Mouse (Mus musculus) heart, adult 8-10 months (tissue): Measurements from ENCODE around the gene Hist1h2ae. TPM values are rescaled to one million over a fixed set of nuclear protein-coding genes. Genes with fewer than 3 reads are reported as not detected.

ENCODE experiments used
- DNase-seq: peaks from one replicate; pipeline ENCODE4 v3.0.0; 2022; ENCODE audit warnings: low spot score
- microRNA-seq: library from miRNA; unstranded; fragments of <30 nt; microRNA quantifications from one replicate; pipeline ENCODE4 v1.2.0, GENCODE M21; 2022
- total RNA-seq, 4 experiments: library from RNA; stranded (reverse); gene quantifications; 2 replicates each; pipeline ENCODE4 v1.2.4; 2022

Gene Hist1h2ae
- total RNA-seq, 4 experiments from 2014 or later, result 1.4 to 4.9 (median 1.6) TPM; not detected in 1

DNA sequence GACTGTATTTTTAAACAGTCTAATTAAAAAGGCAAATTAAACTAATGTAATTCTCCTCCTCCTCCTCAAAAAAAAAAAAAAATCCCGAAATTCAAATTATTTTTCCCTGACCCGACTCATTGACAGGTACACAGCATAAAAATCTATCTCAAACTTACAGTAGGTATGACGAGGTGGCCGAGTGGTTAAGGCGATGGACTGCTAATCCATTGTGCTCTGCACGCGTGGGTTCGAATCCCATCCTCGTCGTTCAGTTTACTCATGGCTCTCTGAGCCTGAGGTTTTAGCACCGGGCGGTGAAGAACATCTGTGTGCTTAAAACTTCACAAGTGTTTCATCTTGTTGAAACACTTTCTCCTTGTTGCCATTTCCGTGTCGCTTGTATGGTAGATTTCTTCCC, 49.3 kb downstream of the Hist1h2ae start:
- peak; percentile 84 for DNase-seq

Small RNA genes lying within 50 kb of the gene (microRNA-seq; reads per million reads assigned to microRNA genes)
- gene Gm44297, result not detected
- not detected for gene Gm44359
- not detected for gene Gm44394

Other genes with a start within 250 kb of the Hist1h2ae start
- gene Zfp322a, start 202.0 kb downstream of the Hist1h2ae start, total RNA-seq, result 10 to 100 TPM; 12.3 to 15.4 (median 14.7) TPM
- gene Abt1, start 147.4 kb downstream of the Hist1h2ae start, total RNA-seq, result 1 to 10 TPM; 4.1 to 4.8 (median 4.7) TPM
- not detected for gene Btn1a1, start 105.3 kb downstream of the Hist1h2ae start, total RNA-seq
- gene Btn2a2, start 82.4 kb downstream of the Hist1h2ae start, total RNA-seq, result not detected
- gene Hist1h4h, start 40.2 kb downstream of the Hist1h2ae start, total RNA-seq, result 100 to 1,000 TPM; 231 to 254 (median 246) TPM
- 10 to 100 TPM in 1 of 4 experiments, 1 to 10 TPM in 3; 2.4 to 17.9 (median 5.5) TPM for gene Hist1h2af, start 37.3 kb downstream of the Hist1h2ae start, total RNA-seq
- gene Hist1h3g, start 35.8 kb downstream of the Hist1h2ae start, total RNA-seq, result 1 to 10 TPM; 3.4 to 5.0 (median 3.8) TPM
- gene Hist1h2bh, start 27.8 kb downstream of the Hist1h2ae start, total RNA-seq, result 1 to 10 TPM in 2 of 4 experiments, under 1 TPM in 2; 0.91 to 1.3 (median 1.1) TPM
- 1 to 10 TPM; 4.6 to 6.3 (median 5.7) TPM for gene Hist1h3f, start 27.2 kb downstream of the Hist1h2ae start, total RNA-seq
- 10 to 100 TPM; 18.8 to 31.0 (median 26.5) TPM for gene Hist1h4f, start 19.6 kb downstream of the Hist1h2ae start, total RNA-seq
- gene Hist1h1d, start 18.0 kb downstream of the Hist1h2ae start, total RNA-seq, result 1 to 10 TPM; 1.2 to 1.5 (median 1.4) TPM
- gene Hist1h3e, start 8.9 kb downstream of the Hist1h2ae start, total RNA-seq, result 10 to 100 TPM; 13.1 to 17.7 (median 13.5) TPM
- gene Hist1h2bg, start 176 bp upstream of the Hist1h2ae start, total RNA-seq, result 10 to 100 TPM; 18.1 to 34.4 (median 24.0) TPM
- 10 to 100 TPM in 2 of 4 experiments, 1 to 10 TPM in 2; 5.9 to 13.7 (median 10.7) TPM for gene Hist1h2bf, start 3.0 kb upstream of the Hist1h2ae start, total RNA-seq
- gene Hist1h2ad, start 3.2 kb upstream of the Hist1h2ae start, total RNA-seq, result 1 to 10 TPM; 1.8 to 4.3 (median 2.7) TPM
- gene Hist1h3d, start 4.5 kb upstream of the Hist1h2ae start, total RNA-seq, result 1 to 10 TPM; 1.1 to 4.0 (median 2.0) TPM
- gene Hist1h4d, start 10.4 kb upstream of the Hist1h2ae start, total RNA-seq, result 10 to 100 TPM; 42.4 to 50.0 (median 46.1) TPM
- 10 to 100 TPM; 11.6 to 13.8 (median 12.6) TPM for gene Hist1h2be, start 49.9 kb upstream of the Hist1h2ae start, total RNA-seq
- 10 to 100 TPM; 27.4 to 44.8 (median 35.5) TPM for gene Hist1h1e, start 51.3 kb upstream of the Hist1h2ae start, total RNA-seq
- 1 to 10 TPM; 1.1 to 1.6 (median 1.3) TPM for gene Hist1h2ac, start 112.7 kb upstream of the Hist1h2ae start, total RNA-seq
- gene Hist1h2bc, start 113.0 kb upstream of the Hist1h2ae start, total RNA-seq, result 10 to 100 TPM; 74.6 to 82.2 (median 76.6) TPM
- gene Hist1h1t, start 124.6 kb upstream of the Hist1h2ae start, total RNA-seq, result under 1 TPM in 1 of 4 experiments, not detected in 3; 0.30 TPM
- gene Hist1h4c, start 127.2 kb upstream of the Hist1h2ae start, total RNA-seq, result 10 to 100 TPM; 37.9 to 55.9 (median 45.3) TPM
- 10 to 100 TPM; 58.1 to 66.0 (median 61.5) TPM for gene Hfe, start 139.6 kb upstream of the Hist1h2ae start, total RNA-seq
- 100 to 1,000 TPM; 145 to 209 (median 187) TPM for gene Hist1h1c, start 167.6 kb upstream of the Hist1h2ae start, total RNA-seq
- gene Hist1h3c, start 174.4 kb upstream of the Hist1h2ae start, total RNA-seq, result 1 to 10 TPM in 2 of 4 experiments, under 1 TPM in 1, not detected in 1; 0.82 to 5.6 (median 2.3) TPM
- 1 to 10 TPM; 2.6 to 6.9 (median 4.0) TPM for gene Hist1h2bb, start 175.5 kb upstream of the Hist1h2ae start, total RNA-seq
- gene Hist1h2ab, start 179.9 kb upstream of the Hist1h2ae start, total RNA-seq, result 1 to 10 TPM in 3 of 4 experiments, not detected in 1; 2.4 to 8.4 (median 4.0) TPM
- 10 to 100 TPM in 1 of 4 experiments, 1 to 10 TPM in 3; 2.4 to 16.9 (median 4.5) TPM for gene Hist1h3b, start 181.0 kb upstream of the Hist1h2ae start, total RNA-seq
- 1 to 10 TPM; 5.4 to 9.6 (median 6.8) TPM for gene Hist1h4b, start 185.8 kb upstream of the Hist1h2ae start, total RNA-seq
- 10 to 100 TPM in 1 of 4 experiments, 1 to 10 TPM in 3; 4.1 to 10.2 (median 5.4) TPM for gene Hist1h4a, start 190.0 kb upstream of the Hist1h2ae start, total RNA-seq
- gene Hist1h3a, start 191.2 kb upstream of the Hist1h2ae start, total RNA-seq, result 1 to 10 TPM; 1.8 to 10.0 (median 6.6) TPM
- gene Hist1h1a, start 192.4 kb upstream of the Hist1h2ae start, total RNA-seq, result 1 to 10 TPM; 3.3 to 5.0 (median 4.0) TPM
- not detected for gene Trim38, start 198.7 kb upstream of the Hist1h2ae start, total RNA-seq
- gene Slc17a2, start 235.8 kb upstream of the Hist1h2ae start, total RNA-seq, result not detected